Mouse (Mus musculus): ENCODE data around the gene Aifm1.

DNA sequence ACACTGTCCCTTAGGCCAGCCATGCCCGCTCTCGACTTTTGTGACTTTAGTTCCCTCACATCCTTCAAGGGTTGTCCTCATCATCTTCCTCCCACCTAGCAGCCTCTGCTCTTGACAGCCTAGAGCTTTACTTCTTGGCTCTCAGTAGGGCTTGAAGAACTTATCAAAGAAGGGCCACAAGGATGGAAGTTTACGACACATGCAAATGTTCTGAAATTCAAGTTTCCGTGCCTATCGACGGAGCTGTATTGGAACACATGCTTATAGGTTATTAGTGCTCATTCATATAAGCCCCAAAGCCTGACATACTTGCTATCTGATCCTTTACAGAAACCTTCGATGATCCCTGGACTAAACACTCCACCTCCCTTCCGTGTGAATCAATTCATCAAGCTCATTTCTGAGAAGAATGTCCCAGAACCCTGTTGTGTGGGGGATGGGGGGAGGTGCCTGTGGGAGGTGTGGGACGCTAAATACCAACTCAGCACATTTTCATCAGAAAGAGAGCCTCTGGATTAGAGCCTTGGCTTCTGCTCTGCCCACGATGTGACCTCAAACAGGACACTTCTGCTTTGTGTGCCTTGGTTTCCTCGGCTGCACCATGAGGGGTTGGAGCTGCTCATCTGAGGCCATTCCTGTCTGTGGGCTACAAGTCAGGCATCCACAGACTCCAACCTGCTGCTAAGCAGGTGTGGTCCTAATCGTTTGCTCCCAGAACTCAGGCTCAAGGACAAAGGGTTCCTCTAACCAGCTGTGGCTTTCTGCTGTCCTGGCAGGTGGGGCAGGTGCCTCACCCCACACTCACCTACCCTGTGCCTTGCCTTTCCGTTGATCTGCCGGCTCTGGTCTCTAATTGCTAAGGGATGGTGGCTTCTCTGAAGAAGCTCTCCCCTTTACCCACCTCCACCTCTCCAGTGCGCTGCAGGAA lies 80.5 kb downstream of the Aifm1 start:
- TF ChIP-seq CTCF (IDR thresholded peaks at IDR 0.05) (no peak), POLR2A (IDR thresholded peaks at IDR 0.05; ENCODE audit: insufficient read depth, low read depth, low read length) (no peak)
